Mouse (Mus musculus): ENCODE measurements around the gene Pax5. TPM values are rescaled to one million over a fixed set of nuclear protein-coding genes. Genes with fewer than 3 reads are reported as not detected.

Gene Pax5
- polyA plus RNA-seq, 1 experiment from 2014 or later = not detected

DNA sequence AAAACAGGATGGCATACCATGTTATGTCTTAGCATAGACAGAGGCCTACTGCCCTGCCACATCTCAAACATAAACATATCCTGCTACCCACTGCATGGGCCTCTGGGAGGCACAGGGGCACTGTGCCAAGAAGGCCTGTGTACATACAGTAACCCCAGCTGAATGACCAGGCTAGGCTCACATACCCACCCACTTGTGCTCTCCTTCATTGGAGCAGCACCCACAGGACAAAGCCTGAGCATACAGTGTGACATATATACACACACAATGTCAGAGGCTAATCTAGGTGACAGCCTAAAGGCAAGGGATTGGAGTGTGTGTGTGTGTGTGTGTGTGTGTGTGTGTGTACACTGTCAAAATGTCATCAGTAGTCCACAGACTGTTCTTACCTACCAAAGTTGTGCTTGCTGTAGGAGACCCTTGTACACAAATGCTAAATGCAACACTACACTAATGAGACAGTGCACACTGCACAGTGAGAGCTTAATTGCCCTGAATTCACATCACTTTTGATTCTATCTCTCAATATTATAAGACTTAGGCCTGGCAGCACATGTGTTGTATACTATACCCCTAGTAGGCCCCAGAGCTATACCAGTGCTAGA lies 1.1 kb downstream of the Pax5 start:
- TF ChIP-seq CTCF (IDR thresholded peaks at IDR 0.05; ENCODE audit: low read depth) (no peak), EP300 (optimal IDR thresholded peaks at IDR 0.05) (no peak)

GRCm38 (mm10) chr4:44708311-44708710 lies 2.0 kb downstream of the Pax5 start:
- DNase-seq (ENCODE audit: low spot score) (no peak), ATAC-seq (ENCODE audit: low FRiP score, low TSS enrichment) (no peak)
- Histone ChIP-seq H3K36me3 (ENCODE audit: control insufficient read depth, insufficient read depth, low read length) (no peaks in the 10 kb centered on the region), H3K27me3 (ENCODE audit: control insufficient read depth, insufficient read depth, low read length) (peaks cover 54% of the 10 kb centered on the region), H3K9ac (ENCODE audit: low read length) (no peak overlapping the region), H3K4me1 (replicated peaks; ENCODE audit: control insufficient read depth, insufficient read depth) (peaks cover 4% of the 10 kb centered on the region; the same call in 1 of the 2 replicates), H3K4me2 (replicated peaks; ENCODE audit: low read depth) (no peak overlapping the region), H3K27ac (replicated peaks) (no peak overlapping the region), H3K4me3 (ENCODE audit: low read depth, low read length) (no peak overlapping the region), H3K9me3 (ENCODE audit: control insufficient read depth, low read length) (no peaks in the 10 kb centered on the region)
- TF ChIP-seq CTCF (IDR thresholded peaks at IDR 0.05; ENCODE audit: low read depth) (no peak), EP300 (optimal IDR thresholded peaks at IDR 0.05) (no peak)
- 45% methylated on average over 8 of the region's 8 CpGs for whole genome bisulfite sequencing

More for the DNA sequence above, 1.1 kb downstream of the Pax5 start:
- Histone ChIP-seq H3K9me3 (ENCODE audit: control insufficient read depth, low read length) (no peaks in the 10 kb centered on the region), H3K9ac (ENCODE audit: low read length) (no peak overlapping the region), H3K36me3 (ENCODE audit: control insufficient read depth, insufficient read depth, low read length) (no peaks in the 10 kb centered on the region), H3K4me3 (ENCODE audit: low read depth, low read length) (no peak overlapping the region), H3K4me1 (replicated peaks; ENCODE audit: control insufficient read depth, insufficient read depth) (no peaks in the 10 kb centered on the region; the same call in 1 of the 2 replicates), H3K4me2 (replicated peaks; ENCODE audit: low read depth) (no peak overlapping the region), H3K27ac (replicated peaks) (no peak overlapping the region), H3K27me3 (ENCODE audit: control insufficient read depth, insufficient read depth, low read length) (peaks cover 53% of the 10 kb centered on the region)
- ATAC-seq (ENCODE audit: low FRiP score, low TSS enrichment) = no peak
- DNase-seq (ENCODE audit: low spot score) = no peak

- Histone ChIP-seq H3K4me3 (ENCODE audit: low read depth, low read length) (no peak overlapping the region), H3K9me3 (ENCODE audit: control insufficient read depth, low read length) (no peaks in the 10 kb centered on the region), H3K9ac (ENCODE audit: low read length) (no peak overlapping the region), H3K27me3 (ENCODE audit: control insufficient read depth, insufficient read depth, low read length) (peaks cover 47% of the 10 kb centered on the region), H3K36me3 (ENCODE audit: control insufficient read depth, insufficient read depth, low read length) (no peaks in the 10 kb centered on the region), H3K4me1 (replicated peaks; ENCODE audit: control insufficient read depth, insufficient read depth) (peaks cover 4% of the 10 kb centered on the region; the same call in 1 of the 2 replicates), H3K4me2 (replicated peaks; ENCODE audit: low read depth) (no peak overlapping the region), H3K27ac (replicated peaks) (no peak overlapping the region)
- TF ChIP-seq EP300 (optimal IDR thresholded peaks at IDR 0.05) = no peak
- no peak for TF ChIP-seq CTCF (IDR thresholded peaks at IDR 0.05; ENCODE audit: low read depth)
- 14% methylated on average over 1 of the region's 1 CpGs for WGBS
- DNase-seq (ENCODE audit: low spot score) (no peak), ATAC-seq (ENCODE audit: low FRiP score, low TSS enrichment) (no peak)
These were observed 3.4 kb downstream of the Pax5 start for GRCm38 (mm10) chr4:44706865-44707264.

- Histone ChIP-seq H3K4me1 (replicated peaks; ENCODE audit: control insufficient read depth, insufficient read depth) (peaks cover 4% of the 10 kb centered on the region; the same call in 1 of the 2 replicates), H3K9ac (ENCODE audit: low read length) (no peak overlapping the region), H3K4me3 (ENCODE audit: low read depth, low read length) (no peak overlapping the region), H3K9me3 (ENCODE audit: control insufficient read depth, low read length) (no peaks in the 10 kb centered on the region), H3K4me2 (replicated peaks; ENCODE audit: low read depth) (no peak overlapping the region), H3K27me3 (ENCODE audit: control insufficient read depth, insufficient read depth, low read length) (peaks cover 44% of the 10 kb centered on the region), H3K36me3 (ENCODE audit: control insufficient read depth, insufficient read depth, low read length) (no peaks in the 10 kb centered on the region), H3K27ac (replicated peaks) (no peak overlapping the region)
- WGBS = 7% methylated on average over 7 of the region's 7 CpGs
- TF ChIP-seq EP300 (optimal IDR thresholded peaks at IDR 0.05) (no peak), CTCF (IDR thresholded peaks at IDR 0.05; ENCODE audit: low read depth) (no peak)
- DNase-seq (ENCODE audit: low spot score) = no peak
- ATAC-seq (ENCODE audit: low FRiP score, low TSS enrichment) = no peak
These were observed 4.3 kb downstream of the Pax5 start for GRCm38 (mm10) chr4:44705967-44706366.

GRCm38 (mm10) chr4:44705151-44705550 lies 5.1 kb downstream of the Pax5 start:
- Histone ChIP-seq H3K9ac (ENCODE audit: low read length) (no peak overlapping the region), H3K4me1 (replicated peaks; ENCODE audit: control insufficient read depth, insufficient read depth) (peaks cover 4% of the 10 kb centered on the region; the same call in 1 of the 2 replicates), H3K27me3 (ENCODE audit: control insufficient read depth, insufficient read depth, low read length) (peaks cover 45% of the 10 kb centered on the region), H3K4me3 (ENCODE audit: low read depth, low read length) (no peak overlapping the region), H3K36me3 (ENCODE audit: control insufficient read depth, insufficient read depth, low read length) (no peaks in the 10 kb centered on the region), H3K9me3 (ENCODE audit: control insufficient read depth, low read length) (no peaks in the 10 kb centered on the region), H3K27ac (replicated peaks) (no peak overlapping the region), H3K4me2 (replicated peaks; ENCODE audit: low read depth) (no peak overlapping the region)
- 7% methylated on average over 3 of the region's 3 CpGs for WGBS
- DNase-seq (ENCODE audit: low spot score) = no peak
- TF ChIP-seq EP300 (optimal IDR thresholded peaks at IDR 0.05) (no peak), CTCF (IDR thresholded peaks at IDR 0.05; ENCODE audit: low read depth) (no peak)
- ATAC-seq (ENCODE audit: low FRiP score, low TSS enrichment) = no peak

GRCm38 (mm10) chr4:44704369-44704745 lies 5.9 kb downstream of the Pax5 start:
- H3K4me1 ChIP-seq (replicated peaks; ENCODE audit: control insufficient read depth, insufficient read depth) = peaks cover 4% of the 10 kb centered on the region; the same call in 1 of the 2 replicates
- H3K36me3 ChIP-seq (ENCODE audit: control insufficient read depth, insufficient read depth, low read length) = no peaks in the 10 kb centered on the region
- peaks cover 50% of the 10 kb centered on the region for H3K27me3 ChIP-seq (ENCODE audit: control insufficient read depth, insufficient read depth, low read length)
- H3K9ac ChIP-seq (ENCODE audit: low read length) = no peak overlapping the region
- peak overlapping the region; percentile 39 for H3K4me3 ChIP-seq (ENCODE audit: low read depth, low read length)
- peak; percentile 98 for ATAC-seq (ENCODE audit: low FRiP score, low TSS enrichment)
- H3K27ac ChIP-seq (replicated peaks) = no peak overlapping the region
- TF ChIP-seq EP300 (optimal IDR thresholded peaks at IDR 0.05) (no peak), CTCF (IDR thresholded peaks at IDR 0.05; ENCODE audit: low read depth) (peak; percentile 25; the same call in 1 of the 2 replicates)
- peak overlapping the region; percentile 69 for H3K4me2 ChIP-seq (replicated peaks; ENCODE audit: low read depth)
- no peaks in the 10 kb centered on the region for H3K9me3 ChIP-seq (ENCODE audit: control insufficient read depth, low read length)
- DNase-seq (ENCODE audit: low spot score) = peak; percentile 92
- WGBS = under 1% methylated on average over 36 of the region's 38 CpGs
